Mouse (Mus musculus) lung, embryonic 16.5 days (tissue): ENCODE results near the gene Fanca. TPM values are rescaled to one million over a fixed set of nuclear protein-coding genes. Genes with fewer than 3 reads are reported as not detected.

ENCODE experiments used
- ATAC-seq: fragments of 200-750 bp; cut with Nextera tagmentation; 2 replicates; pipeline ENCODE4 v1.8.0; 2017; ENCODE audit warnings: low read depth, mild to moderate bottlenecking, moderate library complexity
- H3K27ac ChIP-seq: fragments of 300-500 bp; sonication (generic); 2 replicates; pipeline ENCODE4 v1.5.1; 2014; ENCODE audit warnings: mild to moderate bottlenecking, control low read depth, low read length
- H3K27me3 ChIP-seq: fragments of 300-500 bp; sonication (generic); 2 replicates; pipeline ENCODE4 v1.6.1; 2014; ENCODE audit warnings: low read depth, low read length, mixed read lengths; ENCODE audit not compliant: control insufficient read depth, insufficient read depth
- H3K36me3 ChIP-seq: fragments of 300-500 bp; sonication (generic); 2 replicates; pipeline ENCODE4 v1.6.1; 2014; ENCODE audit warnings: low read length; ENCODE audit not compliant: control insufficient read depth, insufficient read depth
- H3K4me1 ChIP-seq: fragments of 300-500 bp; sonication (generic); replicated peaks from 2 replicates; pipeline ENCODE4 v1.6.1; 2014; ENCODE audit warnings: low read length, mixed read lengths; ENCODE audit not compliant: control insufficient read depth, insufficient read depth
- H3K4me2 ChIP-seq: fragments of 300-500 bp; sonication (generic); 2 replicates; pipeline ENCODE4 v1.6.1; 2014; ENCODE audit warnings: low read depth, low read length, control low read depth
- H3K4me3 ChIP-seq: fragments of 300-500 bp; sonication (generic); 2 replicates; pipeline ENCODE4 v1.5.1; 2014; ENCODE audit warnings: mild to moderate bottlenecking, low read length, control low read depth
- H3K9ac ChIP-seq: fragments of 300-500 bp; sonication (generic); 2 replicates; pipeline ENCODE4 v1.6.1; 2014; ENCODE audit warnings: low read length, control low read depth
- H3K9me3 ChIP-seq: fragments of 300-500 bp; sonication (generic); 2 replicates; pipeline ENCODE4 v1.6.1; 2016; ENCODE audit warnings: low read length; ENCODE audit not compliant: control insufficient read depth
- WGBS: fragments of 180-500 bp; shearing (Covaris S2); extraction: QIAGEN DNeasy Blood & Tissue Kit; methylation state at CpG from one replicate; pipeline ENCODE4 v1.1.7; 2014; 5-methylcytosine and 5-hydroxymethylcytosine counted together
- polyA plus RNA-seq: library from polyadenylated mRNA; unstranded; fragments of >200 nt; fragmentation: Nextera tagmentation; extraction: Ambion mirVana; gene quantifications from 2 replicates; pipeline ENCODE4 v1.2.1, GENCODE M21; 2015

Gene Fanca
- polyA plus RNA-seq, 1 experiment from 2014 or later = 29.4 TPM

DNA sequence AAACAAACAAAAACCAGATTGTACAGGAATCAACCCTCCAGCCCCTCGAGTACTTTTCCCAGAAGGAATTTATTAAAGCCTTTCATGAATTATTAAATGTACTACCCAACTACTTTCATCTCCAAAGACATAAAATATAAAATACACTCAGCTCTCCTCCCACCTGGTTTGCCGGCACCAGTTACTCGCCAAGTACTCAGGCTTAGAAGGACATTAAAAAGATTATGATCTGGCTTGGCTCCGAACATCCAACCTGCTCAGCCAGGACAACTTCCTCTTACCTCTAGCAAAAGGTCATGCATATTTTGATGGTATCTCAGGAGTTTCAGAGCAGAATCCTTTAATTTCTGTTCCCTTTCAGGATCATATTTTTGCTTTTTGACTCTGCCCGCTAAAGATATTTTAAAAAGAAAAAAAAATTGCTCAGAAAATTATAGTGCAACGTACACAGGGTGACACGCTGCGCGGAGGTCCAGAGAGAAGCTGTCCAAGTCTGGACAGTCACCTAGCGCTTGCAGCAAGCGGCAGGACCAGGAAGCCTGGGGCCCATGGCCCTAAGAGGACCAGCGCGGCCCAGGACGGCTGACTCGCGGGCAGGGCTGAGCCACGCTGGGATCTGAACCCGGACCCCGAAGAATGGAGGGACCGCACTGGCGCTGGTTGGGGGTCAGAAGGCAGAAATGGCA, 452 bp downstream of the Fanca start:
- Histone ChIP-seq H3K4me3 (peak overlapping the region; percentile 63), H3K27ac (no peak overlapping the region), H3K4me1 (peaks cover 12% of the 10 kb centered on the region; the same call in 1 of the 2 replicates), H3K36me3 (no peaks in the 10 kb centered on the region), H3K9ac (peak overlapping the region; percentile 62), H3K9me3 (no peaks in the 10 kb centered on the region), H3K4me2 (peak overlapping the region; percentile 67), H3K27me3 (no peaks in the 10 kb centered on the region)
- ATAC-seq = peak; percentile 82
- WGBS = 3% methylated on average over 21 of the region's 21 CpGs

DNA sequence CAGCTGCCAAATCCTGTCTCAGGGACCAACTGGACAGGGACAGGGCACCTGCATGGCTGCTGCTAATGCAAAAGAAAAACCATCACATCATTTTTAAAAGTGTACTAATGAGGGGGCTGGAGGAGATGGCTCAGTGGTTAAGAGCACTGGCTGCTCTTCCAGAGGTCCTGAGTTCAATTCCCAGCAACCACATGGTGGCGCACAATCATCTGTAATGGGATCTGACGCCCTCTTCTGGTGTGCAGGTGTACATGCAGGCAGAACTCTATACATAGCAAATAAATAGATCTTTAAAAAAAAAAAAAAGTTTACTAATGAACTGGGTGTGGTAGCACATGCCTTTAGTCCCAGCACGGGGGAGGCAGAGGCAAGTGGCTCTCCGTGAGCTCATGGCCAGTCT, 9.6 kb downstream of the Fanca start:
- WGBS = 72% methylated on average over 4 of the region's 4 CpGs
- peaks cover 7% of the 10 kb centered on the region for H3K36me3 ChIP-seq

DNA sequence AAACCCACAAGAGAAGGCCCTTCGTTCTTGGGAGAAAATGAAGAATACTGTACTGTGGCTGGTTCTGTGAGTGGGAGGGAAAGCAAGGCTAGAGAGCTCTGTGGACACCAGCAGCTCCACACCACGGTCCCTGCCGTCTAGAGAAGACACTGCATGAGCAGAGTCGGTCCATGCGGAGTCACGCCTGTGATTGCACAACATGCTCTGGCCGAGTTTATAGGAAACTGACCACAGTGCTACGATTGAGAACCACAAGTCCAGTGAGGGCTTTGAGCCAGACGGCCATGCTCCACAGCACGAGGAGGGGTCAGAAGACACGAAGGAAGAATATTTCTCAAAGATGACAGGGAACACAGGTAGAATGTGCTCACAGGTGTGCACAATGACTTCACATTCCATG, 20.1 kb downstream of the Fanca start:
- H3K36me3 ChIP-seq = peaks cover 5% of the 10 kb centered on the region
- no peak overlapping the region for H3K9ac ChIP-seq
- H3K4me3 ChIP-seq = no peak overlapping the region
- H3K27ac ChIP-seq = no peak overlapping the region
- H3K4me2 ChIP-seq = no peak overlapping the region
- no peak for ATAC-seq
- no peaks in the 10 kb centered on the region for H3K4me1 ChIP-seq
- H3K27me3 ChIP-seq = no peaks in the 10 kb centered on the region
- H3K9me3 ChIP-seq = no peaks in the 10 kb centered on the region
- 85% methylated on average over 11 of the region's 11 CpGs for WGBS

More for the DNA sequence above, 9.6 kb downstream of the Fanca start:
- Histone ChIP-seq H3K27me3 (no peaks in the 10 kb centered on the region), H3K27ac (no peak overlapping the region), H3K4me3 (no peak overlapping the region), H3K9me3 (no peaks in the 10 kb centered on the region), H3K4me1 (no peaks in the 10 kb centered on the region), H3K4me2 (no peak overlapping the region), H3K9ac (no peak overlapping the region)
- ATAC-seq = no peak

DNA sequence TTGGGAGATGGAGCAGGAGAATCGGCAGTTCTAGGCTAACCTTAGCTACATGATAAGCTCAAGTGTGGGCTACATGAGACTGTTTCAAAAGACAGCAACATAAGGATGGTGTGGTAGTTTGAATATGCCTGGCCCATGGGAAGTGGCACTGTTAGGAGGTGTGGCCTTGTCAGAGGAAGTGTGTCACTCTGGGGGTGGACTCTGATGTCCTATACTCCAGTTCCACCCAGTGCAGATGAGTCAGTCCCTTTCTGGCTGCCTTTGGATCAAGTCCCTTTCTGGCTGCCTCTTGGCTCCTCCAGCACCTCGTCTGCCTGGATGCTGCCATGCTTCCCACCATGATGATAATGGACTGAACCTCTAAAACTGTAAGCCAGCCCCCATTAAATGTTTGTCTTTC, 25.6 kb downstream of the Fanca start:
- no peak overlapping the region for H3K9ac ChIP-seq
- 90% methylated on average over 2 of the region's 2 CpGs for WGBS
- no peak overlapping the region for H3K4me2 ChIP-seq
- ATAC-seq = no peak
- H3K9me3 ChIP-seq = no peaks in the 10 kb centered on the region
- no peak overlapping the region for H3K4me3 ChIP-seq
- H3K27ac ChIP-seq = no peak overlapping the region
- no peaks in the 10 kb centered on the region for H3K27me3 ChIP-seq
- no peaks in the 10 kb centered on the region for H3K4me1 ChIP-seq
- peaks cover 19% of the 10 kb centered on the region for H3K36me3 ChIP-seq

DNA sequence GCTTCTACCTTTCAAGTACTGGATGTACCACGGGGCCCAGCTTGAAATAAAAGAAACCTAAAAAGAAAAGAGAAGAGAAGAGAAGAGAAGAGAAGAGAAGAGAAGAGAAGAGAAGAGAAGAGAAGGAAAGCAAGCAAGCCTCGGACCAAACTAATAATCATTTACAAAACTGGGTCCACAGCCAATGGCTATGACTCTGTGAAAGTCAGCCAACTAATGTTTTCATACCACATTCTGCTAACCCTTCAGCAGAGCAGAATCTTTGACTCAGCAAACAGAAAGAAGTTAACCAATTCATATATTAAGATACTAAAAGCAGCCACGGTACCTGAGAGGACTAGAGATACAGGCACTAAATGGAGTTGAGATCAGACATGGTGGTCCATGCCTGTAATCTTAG, 26.1 kb downstream of the Fanca start:
- H3K36me3 ChIP-seq = peaks cover 20% of the 10 kb centered on the region
- 77% methylated on average over 3 of the region's 3 CpGs for WGBS
- no peak for ATAC-seq

DNA sequence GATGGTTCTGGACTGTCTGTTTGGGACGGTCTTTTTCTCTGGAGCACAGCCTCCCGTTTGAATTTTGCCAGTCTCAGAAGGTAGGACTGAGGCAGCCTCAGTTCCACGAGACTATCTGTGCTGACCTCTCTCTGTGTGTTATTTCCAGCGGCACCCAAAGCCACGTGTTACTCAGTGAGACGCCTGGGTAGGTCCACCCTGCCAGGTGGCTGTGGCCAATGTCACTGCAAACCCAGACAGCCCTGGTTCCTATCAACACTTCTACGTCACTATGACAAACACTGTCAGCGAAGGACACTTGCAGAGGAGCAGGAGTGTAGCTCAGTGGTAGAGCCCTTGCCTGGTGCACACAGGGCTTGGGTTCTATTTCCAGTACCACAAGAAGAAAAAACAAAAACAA, 26.7 kb downstream of the Fanca start:
- Histone ChIP-seq H3K27me3 (no peaks in the 10 kb centered on the region), H3K27ac (no peak overlapping the region), H3K9me3 (no peaks in the 10 kb centered on the region), H3K4me2 (no peak overlapping the region), H3K4me3 (no peak overlapping the region), H3K4me1 (no peaks in the 10 kb centered on the region), H3K9ac (no peak overlapping the region), H3K36me3 (peaks cover 22% of the 10 kb centered on the region)
- 78% methylated on average over 8 of the region's 8 CpGs for WGBS
- ATAC-seq = no peak

More for the DNA sequence above, 26.1 kb downstream of the Fanca start:
- Histone ChIP-seq H3K9ac (no peak overlapping the region), H3K4me3 (no peak overlapping the region), H3K4me1 (no peaks in the 10 kb centered on the region), H3K27ac (no peak overlapping the region), H3K27me3 (no peaks in the 10 kb centered on the region), H3K4me2 (no peak overlapping the region), H3K9me3 (no peaks in the 10 kb centered on the region)

DNA sequence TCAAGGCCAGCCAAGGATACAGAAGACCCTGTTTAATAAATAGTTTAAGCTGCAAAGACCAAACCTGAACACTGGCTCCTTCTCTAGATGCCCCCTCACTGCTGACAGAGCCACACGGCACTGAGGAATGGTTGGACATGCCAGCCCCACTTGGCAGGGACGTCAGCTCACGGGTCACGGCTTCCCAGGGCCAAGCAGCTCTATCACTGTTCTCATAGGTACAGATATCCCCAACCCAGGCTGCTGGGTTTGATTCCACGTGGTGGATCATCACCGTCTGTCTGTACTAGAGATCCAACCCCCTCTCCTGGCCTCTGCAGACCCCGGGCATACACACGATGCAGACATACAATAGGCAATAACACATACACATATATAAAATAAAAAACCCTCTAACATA, 27.7 kb downstream of the Fanca start:
- no peaks in the 10 kb centered on the region for H3K27me3 ChIP-seq
- H3K27ac ChIP-seq = no peak overlapping the region
- H3K4me3 ChIP-seq = no peak overlapping the region
- no peaks in the 10 kb centered on the region for H3K4me1 ChIP-seq
- H3K4me2 ChIP-seq = no peak overlapping the region
- no peak overlapping the region for H3K9ac ChIP-seq
- peaks cover 19% of the 10 kb centered on the region for H3K36me3 ChIP-seq
- ATAC-seq = no peak
- no peaks in the 10 kb centered on the region for H3K9me3 ChIP-seq
- WGBS = 91% methylated on average over 8 of the region's 8 CpGs

DNA sequence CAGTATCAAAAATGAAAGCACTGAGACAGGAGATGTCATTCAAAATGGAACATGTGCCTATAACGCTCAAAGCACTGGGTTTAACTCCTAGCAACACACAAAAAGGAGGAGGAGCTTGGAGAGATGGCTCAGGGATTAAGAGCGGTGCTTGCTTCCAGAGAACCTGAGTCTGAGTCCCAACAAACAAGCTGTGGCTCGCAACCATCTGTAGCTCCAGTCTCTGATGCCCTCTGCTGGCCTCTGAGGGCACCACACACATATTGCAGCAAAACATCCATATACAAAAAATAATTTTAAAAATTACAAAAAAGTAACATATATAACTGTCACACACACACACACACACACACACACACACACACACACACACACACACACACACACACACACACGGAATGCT, 28.2 kb downstream of the Fanca start:
- no peaks in the 10 kb centered on the region for H3K27me3 ChIP-seq
- no peak for ATAC-seq
- no peaks in the 10 kb centered on the region for H3K4me1 ChIP-seq
- peaks cover 19% of the 10 kb centered on the region for H3K36me3 ChIP-seq
- H3K4me3 ChIP-seq = no peak overlapping the region
- WGBS = 84% methylated on average over 4 of the region's 4 CpGs
- no peak overlapping the region for H3K4me2 ChIP-seq
- no peak overlapping the region for H3K9ac ChIP-seq
- H3K27ac ChIP-seq = no peak overlapping the region
- no peaks in the 10 kb centered on the region for H3K9me3 ChIP-seq

DNA sequence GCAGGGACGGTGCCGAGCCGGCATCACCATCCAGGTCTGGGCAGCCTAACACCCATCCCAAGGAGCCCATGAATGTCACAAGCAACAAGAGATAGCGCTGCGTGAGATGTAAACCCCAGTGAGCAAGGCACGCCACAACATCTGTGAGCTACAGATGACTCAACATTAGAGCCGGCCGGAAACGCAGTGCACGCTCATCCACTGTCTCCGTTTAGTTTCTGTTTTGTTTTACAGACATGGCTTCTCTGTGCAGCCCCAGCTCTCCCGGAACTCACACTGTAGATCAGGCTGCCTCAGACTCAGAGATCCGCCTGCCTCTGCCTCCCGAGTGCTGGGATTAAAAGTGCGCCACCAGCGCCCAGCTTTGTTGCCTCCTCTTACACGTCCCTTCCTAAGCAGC, 31.0 kb downstream of the Fanca start:
- no peak overlapping the region for H3K4me2 ChIP-seq
- no peaks in the 10 kb centered on the region for H3K4me1 ChIP-seq
- H3K27ac ChIP-seq = no peak overlapping the region
- H3K36me3 ChIP-seq = peaks cover 15% of the 10 kb centered on the region
- no peak for ATAC-seq
- H3K4me3 ChIP-seq = no peak overlapping the region
- H3K9me3 ChIP-seq = no peaks in the 10 kb centered on the region
- WGBS = 90% methylated on average over 17 of the region's 17 CpGs
- H3K9ac ChIP-seq = no peak overlapping the region
- H3K27me3 ChIP-seq = no peaks in the 10 kb centered on the region

DNA sequence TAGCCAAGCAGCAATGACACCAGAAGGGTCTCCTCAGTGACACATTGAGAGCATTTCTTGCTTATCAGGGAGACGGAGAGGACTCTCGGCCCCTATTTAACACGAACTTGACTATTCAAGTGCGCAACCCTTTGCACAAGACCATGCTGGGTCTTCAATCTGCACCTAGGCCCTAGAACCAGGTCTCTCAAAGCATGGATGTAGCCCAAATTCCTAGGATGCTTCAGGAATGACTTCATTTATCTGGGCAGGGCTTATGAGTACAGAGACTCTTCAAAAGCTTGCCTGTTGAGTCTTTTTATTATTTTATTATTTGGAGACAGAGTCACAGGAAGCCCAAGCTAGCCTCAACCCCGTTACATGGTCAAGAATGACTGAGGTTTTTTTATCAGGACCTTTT, 33.9 kb downstream of the Fanca start:
- 54% methylated on average over 5 of the region's 5 CpGs for WGBS
- Histone ChIP-seq H3K27ac (no peak overlapping the region), H3K9ac (no peak overlapping the region), H3K4me3 (no peak overlapping the region), H3K4me2 (no peak overlapping the region), H3K36me3 (peaks cover 11% of the 10 kb centered on the region), H3K9me3 (no peaks in the 10 kb centered on the region), H3K27me3 (no peaks in the 10 kb centered on the region), H3K4me1 (no peaks in the 10 kb centered on the region)
- ATAC-seq = peak; percentile 17; the same call in 1 of the 2 replicates
